Mouse (Mus musculus) CD8-positive naive resting alpha-beta T cell, adult 2 months (primary cell): Measurements from ENCODE around the gene Slc22a15.

Source experiments
- DNase-seq, 2 experiments: peaks; one replicate each; pipeline ENCODE4 v3.0.0; 2022; ENCODE audit warnings: low read depth in 2 of 2, low spot score in 2 of 2

The Slc22a15 gene

GRCm38 (mm10) chr3:101814790-101815189, 109.5 kb downstream of the Slc22a15 start:
- DNase-seq = no peak

GRCm38 (mm10) chr3:101812341-101812962, 111.8 kb downstream of the Slc22a15 start:
- DNase-seq = peak; percentile 52 to 68

DNA sequence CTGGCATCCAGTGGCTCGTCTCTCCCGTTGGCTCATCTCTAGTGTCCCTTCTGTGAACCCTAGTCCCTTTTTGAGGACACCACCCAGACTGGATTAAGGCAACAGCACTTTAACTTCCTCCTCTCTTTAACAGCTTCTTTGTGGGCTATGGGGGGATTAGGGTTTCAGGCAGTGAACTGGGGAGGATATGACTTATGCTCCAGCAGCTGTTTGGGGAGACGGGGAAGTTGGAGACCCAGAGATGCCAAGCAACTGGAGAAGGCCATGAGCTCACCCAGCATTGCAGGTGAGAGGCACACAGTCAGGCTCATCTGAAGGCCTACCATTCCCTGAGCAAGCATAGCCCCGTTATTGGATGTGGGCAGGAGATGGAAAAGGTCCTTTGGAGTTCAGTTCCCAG, 112.3 kb downstream of the Slc22a15 start:
- no peak for DNase-seq

DNA sequence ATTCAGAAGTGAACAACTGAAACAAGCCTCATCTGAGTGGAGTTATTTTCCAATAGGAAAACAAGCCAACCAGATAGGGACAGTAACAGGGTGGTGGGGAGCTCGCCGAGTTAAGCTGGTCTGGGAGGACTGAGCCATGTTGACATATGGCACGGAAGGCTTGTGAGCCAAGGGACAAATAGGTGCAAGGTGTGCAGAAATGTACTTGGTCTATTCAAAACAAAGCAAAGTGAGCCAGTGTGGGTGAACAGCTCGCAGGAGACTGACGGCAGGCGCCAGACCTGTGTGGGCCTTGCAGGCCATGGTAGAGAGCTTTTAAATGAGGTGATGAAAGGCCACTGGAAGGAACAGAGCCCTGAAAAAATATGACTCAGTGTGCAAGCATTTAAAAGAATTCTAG, 116.6 kb downstream of the Slc22a15 start:
- no peak for DNase-seq

GRCm38 (mm10) chr3:101806941-101807340, 117.3 kb downstream of the Slc22a15 start:
- no peak for DNase-seq

GRCm38 (mm10) chr3:101806149-101806548, 118.1 kb downstream of the Slc22a15 start:
- peak; percentile 66 to 73 for DNase-seq
